Mouse (Mus musculus) lung, adult 2 months (tissue): ENCODE data around the gene Rhbdl1. TPM values are rescaled to one million over a fixed set of nuclear protein-coding genes. Genes with fewer than 3 reads are reported as not detected.
"Not testable (repeated sequence)": the region's sequence is repeated elsewhere in the genome, so short reads cannot be mapped to it uniquely, and the experiment has no call there.

Experiments
- DNase-seq: peaks from one replicate; pipeline ENCODE4 v3.0.0; 2022
- H3K4me1 ChIP-seq: fragments of 200-500 bp; 2 replicates; pipeline ENCODE4 v1.6.1; 2011; ENCODE audit warnings: low read length; ENCODE audit not compliant: control insufficient read depth, insufficient read depth
- H3K4me3 ChIP-seq: fragments of 200-500 bp; replicated peaks from 2 replicates; pipeline ENCODE3; 2011; ENCODE audit warnings: low read depth, mild to moderate bottlenecking, control low read depth, low read length; ENCODE audit errors: extremely low read depth
- CTCF ChIP-seq: fragments of 200-500 bp; IDR thresholded peaks from 2 replicates; pipeline ENCODE4 v1.5.1; 2011; ENCODE audit warnings: mild to moderate bottlenecking, low read length, control low read depth; ENCODE audit not compliant: insufficient read depth
- POLR2A ChIP-seq: fragments of 200-500 bp; IDR thresholded peaks from 2 replicates; pipeline ENCODE4 v1.6.1; 2011; ENCODE audit warnings: low read depth, mild to moderate bottlenecking, control low read depth, low read length, borderline replicate concordance; ENCODE audit errors: extremely low read depth
- WGBS: fragments of 180-500 bp; shearing (Covaris S2); methylation state at CpG from one replicate; pipeline ENCODE4 v1.1.7; 2018; 5-methylcytosine and 5-hydroxymethylcytosine counted together
- polyA plus RNA-seq: library from polyadenylated mRNA; depleted of rRNA; stranded (reverse); fragments of >200 nt; gene quantifications from 2 replicates; pipeline ENCODE4 v1.2.3, GENCODE M21; 2012

Gene Rhbdl1
- polyA plus RNA-seq, 1 experiment = 9.1 TPM

DNA sequence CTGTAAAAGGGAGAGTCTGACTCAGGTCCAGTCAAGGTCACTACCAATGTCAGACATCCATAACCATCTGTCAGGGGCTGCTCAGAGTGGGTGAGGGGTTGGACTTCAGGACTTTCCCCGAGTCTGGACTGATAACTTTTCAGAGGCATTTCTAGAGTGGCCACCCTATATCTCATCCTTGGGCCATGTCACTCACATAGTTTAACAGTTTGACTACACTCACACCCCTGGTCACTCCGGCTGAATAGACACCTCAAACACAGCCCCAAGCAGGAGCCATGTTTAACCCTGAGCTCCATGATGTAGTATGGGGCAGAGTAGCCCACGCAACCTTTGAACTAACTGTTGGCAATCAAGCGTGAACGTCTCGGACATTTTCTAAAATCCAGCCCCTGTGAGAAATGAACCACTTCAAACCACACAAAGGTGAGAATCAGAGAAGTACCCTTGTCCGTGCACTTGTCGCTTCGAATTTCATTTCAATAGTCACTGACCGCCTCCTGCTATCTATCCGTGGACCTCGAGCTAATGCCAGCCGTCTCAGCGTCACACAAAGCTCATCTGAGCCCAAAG lies 37.1 kb upstream of the Rhbdl1 start:
- no peak for TF ChIP-seq CTCF
- WGBS = 13% methylated on average over 14 of the region's 14 CpGs
- DNase-seq = no peak
- H3K4me3 ChIP-seq = peak overlapping the region; percentile 98
- peaks cover 3% of the 10 kb centered on the region for H3K4me1 ChIP-seq

DNA sequence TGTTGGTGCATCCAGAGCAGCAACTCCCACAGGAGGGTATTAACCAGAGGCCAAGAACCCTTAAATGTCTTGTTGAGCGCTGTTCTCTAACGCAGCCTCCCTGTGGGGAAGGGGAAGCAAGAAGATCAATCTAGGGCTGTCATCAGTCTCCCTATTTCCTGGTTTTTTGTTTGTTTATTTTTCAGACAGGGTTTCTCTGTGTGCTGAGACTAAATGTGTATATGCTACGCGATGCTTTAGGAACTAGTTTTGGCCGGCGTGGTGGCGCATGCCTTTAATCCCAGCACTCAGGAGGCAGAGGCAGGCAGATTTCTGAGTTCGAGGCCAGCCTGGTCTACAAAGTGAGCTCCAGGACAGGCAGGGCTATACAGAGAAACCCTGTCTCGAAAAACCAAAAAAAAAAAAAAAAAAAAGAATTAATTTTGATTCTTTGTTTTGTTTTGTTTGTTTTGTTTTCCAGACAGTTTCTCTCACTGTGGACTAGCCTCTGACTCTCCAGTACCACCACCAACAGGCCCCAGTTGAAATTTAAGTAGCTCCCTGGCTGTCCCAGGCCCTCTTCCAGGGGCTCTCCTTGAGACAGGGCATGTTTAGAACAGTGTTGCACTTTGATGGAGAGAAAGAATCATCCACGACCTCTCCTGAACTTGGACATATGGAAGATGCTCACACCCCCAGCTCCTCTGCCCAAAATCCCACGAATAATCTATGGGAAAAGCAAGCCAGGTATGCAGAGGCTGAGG lies 36.5 kb upstream of the Rhbdl1 start:
- DNase-seq = no peak
- no peak for TF ChIP-seq CTCF
- no peak for TF ChIP-seq POLR2A
- WGBS = 65% methylated on average over 11 of the region's 11 CpGs
- no peak overlapping the region for H3K4me3 ChIP-seq
- H3K4me1 ChIP-seq = peaks cover 8% of the 10 kb centered on the region

DNA sequence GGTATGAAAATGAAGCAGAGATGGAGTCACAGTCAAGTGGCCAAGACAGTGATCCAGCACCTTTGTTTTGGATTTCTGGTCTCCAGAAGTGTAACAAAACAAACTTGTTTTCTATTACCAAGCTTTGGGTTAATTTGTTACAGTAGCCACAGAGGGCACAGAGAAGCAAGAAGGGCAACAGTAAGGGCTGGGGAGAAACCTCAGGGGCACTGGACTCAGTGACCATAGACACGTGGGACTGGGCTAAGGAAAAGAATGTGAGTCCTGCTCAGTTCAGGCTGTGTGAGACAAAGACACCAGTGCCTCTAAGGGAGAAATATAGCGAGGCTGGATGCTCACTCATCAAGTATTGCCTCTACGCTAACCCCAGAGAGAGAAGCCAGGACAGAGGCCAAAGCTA lies 35.6 kb upstream of the Rhbdl1 start:
- Histone ChIP-seq H3K4me3 (no peak overlapping the region), H3K4me1 (peaks cover 11% of the 10 kb centered on the region)
- TF ChIP-seq POLR2A (no peak), CTCF (no peak)
- no peak for DNase-seq
- WGBS = 85% methylated on average over 3 of the region's 3 CpGs

DNA sequence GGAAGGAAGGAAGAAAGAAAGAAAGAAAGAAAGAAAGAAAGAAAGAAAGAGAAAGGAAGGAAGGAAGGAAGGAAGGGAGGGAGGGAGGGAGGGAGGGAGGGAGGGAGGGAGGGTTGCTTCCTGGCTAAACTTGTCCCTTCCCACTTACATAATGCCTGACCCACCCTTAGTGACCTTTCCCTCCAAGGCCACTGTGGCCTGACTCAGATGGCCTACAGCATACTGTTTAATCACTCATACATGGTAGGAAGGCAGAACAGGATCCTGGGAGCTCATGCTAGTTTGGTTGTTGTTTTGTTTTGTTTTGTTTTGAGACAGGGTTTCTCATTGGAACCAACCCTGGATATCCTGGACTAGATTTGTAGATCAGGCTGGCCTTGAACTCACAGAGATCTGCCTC lies 34.5 kb upstream of the Rhbdl1 start:
- H3K4me3 ChIP-seq, DNase-seq: not testable (repeated sequence)
- peaks cover 14% of the 10 kb centered on the region for H3K4me1 ChIP-seq

DNA sequence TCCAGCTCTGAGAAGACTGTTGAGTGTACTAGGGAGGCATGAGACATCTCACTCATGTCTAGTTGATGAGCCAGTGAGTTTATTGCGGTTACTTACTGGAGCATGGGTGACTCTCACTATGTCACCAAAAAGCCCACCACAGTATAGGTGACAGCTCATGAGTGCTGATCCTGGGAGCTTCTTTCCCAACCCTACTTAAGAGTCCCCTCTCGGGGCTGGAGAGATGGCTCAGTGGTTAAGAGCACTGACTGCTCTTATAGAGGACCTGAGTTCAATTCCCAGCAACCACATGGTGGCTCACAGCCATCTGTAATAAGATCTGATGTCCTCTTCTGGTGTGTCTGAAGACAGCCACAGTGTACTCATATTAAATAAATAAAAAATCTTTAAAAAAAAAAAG lies 32.9 kb upstream of the Rhbdl1 start:
- DNase-seq = no peak
- Histone ChIP-seq H3K4me3 (no peak overlapping the region), H3K4me1 (peaks cover 11% of the 10 kb centered on the region)
- TF ChIP-seq POLR2A (no peak), CTCF (no peak)
- WGBS = 86% methylated on average over 2 of the region's 2 CpGs

DNA sequence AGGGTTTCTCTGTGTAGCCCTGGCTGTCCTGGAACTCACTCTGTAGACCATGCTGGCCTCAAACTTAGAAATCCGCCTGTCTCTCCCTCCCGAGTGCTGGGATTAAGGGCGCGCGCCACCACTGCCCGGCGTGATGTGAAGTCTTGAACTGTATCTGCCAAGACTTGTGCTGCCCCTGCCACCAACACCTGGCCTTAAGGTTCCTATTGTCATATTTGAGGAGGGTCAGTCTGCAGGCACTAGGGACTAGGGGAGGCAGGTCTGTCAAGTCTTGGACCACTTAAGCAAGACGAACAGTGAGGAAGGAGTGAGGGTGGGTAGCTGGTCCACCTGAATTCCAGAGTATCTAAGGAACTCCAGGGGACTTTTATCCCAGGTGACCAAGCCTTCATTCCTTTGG lies 32.4 kb upstream of the Rhbdl1 start:
- H3K4me3 ChIP-seq = no peak overlapping the region
- 85% methylated on average over 8 of the region's 8 CpGs for WGBS
- peaks cover 11% of the 10 kb centered on the region for H3K4me1 ChIP-seq
- TF ChIP-seq CTCF (no peak), POLR2A (no peak)
- DNase-seq = no peak

DNA sequence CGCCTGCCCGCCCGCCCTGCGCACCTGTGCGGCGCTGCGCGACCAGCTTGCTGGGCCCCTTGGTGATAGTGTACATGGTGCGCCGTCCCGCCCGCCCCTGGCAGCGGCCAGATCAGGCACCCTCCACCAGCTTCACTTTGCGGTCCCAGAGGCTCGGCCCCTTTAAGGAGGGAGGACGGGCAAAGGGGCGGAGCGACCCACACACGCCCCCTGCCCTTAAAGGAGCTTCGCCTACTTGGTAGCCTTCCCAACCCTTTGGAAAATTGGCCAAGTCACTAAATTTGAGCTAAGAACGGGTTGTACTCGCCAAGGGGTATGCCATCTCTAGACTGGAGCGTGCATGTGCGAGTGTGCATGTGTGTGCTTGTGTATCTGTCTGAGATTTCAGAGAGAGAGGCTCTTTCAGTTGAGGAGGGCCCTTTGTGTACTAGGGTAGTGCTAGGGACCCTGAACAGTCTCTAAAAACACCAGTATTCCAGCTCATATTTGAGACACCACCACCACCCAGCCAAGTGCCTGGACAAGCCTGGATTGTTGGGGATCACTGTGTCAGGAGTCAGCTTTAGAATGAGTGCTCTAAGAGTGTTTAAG lies 31.6 kb upstream of the Rhbdl1 start, which contains the start of gene Mcrip2:
Gene Mcrip2, minus strand, starts transcription at position 164 of the 591 bp plus-strand sequence.
- peaks cover 11% of the 10 kb centered on the region for H3K4me1 ChIP-seq
- TF ChIP-seq CTCF (no peak), POLR2A (peak; percentile 13; the same call in 1 of the 2 replicates)
- DNase-seq = peak; percentile 84
- H3K4me3 ChIP-seq = peak within 1 kb of the TSS; percentile 75
- 1% methylated on average over 24 of the region's 24 CpGs for WGBS

DNA sequence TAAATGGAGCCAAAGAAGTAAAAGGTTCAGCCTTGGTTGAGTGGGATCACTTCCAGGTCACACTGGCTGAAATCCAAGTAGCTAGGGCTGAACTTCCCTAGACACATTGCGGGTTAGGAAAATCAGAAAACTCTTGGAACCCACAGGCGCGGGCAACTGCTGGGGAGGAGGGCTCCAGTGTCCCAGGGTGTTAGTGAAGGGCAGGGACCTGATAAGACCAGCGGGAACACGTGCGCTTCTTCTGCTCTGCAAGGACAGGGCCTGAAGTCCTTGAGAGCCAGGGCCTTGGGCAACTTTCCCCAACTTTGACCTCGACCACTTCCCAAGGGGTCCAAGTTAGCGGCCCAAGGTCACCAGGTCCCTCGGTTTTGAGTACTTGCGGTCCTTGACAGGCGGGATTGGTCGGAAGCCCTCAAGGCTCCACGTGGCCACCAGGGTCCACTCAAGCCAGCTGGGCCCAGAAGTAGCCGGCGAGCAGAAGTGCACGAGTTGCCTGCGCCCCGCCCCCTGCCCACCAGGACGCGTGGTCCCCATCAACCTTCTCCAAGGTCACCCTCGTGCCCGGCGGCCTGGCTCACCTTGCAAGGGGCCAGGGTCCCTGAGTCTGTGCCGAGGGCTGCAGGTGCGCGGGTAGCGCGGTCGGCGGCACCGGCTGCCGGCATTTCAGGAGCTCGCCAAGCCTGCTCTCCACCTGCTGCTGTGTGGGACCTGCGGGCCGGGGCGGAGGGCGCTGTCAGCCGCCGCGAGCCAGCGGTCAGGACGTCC lies 30.9 kb upstream of the Rhbdl1 start:
- peak; percentile 48 for DNase-seq
- peaks cover 11% of the 10 kb centered on the region for H3K4me1 ChIP-seq
- WGBS = under 1% methylated on average over 42 of the region's 42 CpGs
- no peak for TF ChIP-seq POLR2A
- H3K4me3 ChIP-seq = peak overlapping the region; percentile 75

DNA sequence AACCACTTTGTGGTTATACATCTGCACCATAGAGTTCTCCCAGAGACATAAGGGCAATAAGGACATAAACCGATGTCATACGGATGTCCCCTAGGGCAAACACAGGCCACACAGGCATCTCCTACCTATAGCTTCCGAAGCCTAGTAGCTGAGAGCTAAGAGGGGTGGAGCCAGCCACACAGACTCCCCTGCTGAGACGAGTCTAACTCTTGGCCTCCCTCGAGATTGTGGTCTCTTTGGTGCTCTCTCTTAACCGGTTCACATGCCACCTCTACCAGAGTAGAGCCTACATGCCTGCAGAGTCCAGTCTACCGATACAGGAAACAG lies 30.4 kb upstream of the Rhbdl1 start:
- Histone ChIP-seq H3K4me3 (peak overlapping the region; percentile 75), H3K4me1 (peaks cover 11% of the 10 kb centered on the region)
- DNase-seq = no peak
- WGBS = 14% methylated on average over 7 of the region's 7 CpGs
- TF ChIP-seq POLR2A (no peak), CTCF (no peak)

DNA sequence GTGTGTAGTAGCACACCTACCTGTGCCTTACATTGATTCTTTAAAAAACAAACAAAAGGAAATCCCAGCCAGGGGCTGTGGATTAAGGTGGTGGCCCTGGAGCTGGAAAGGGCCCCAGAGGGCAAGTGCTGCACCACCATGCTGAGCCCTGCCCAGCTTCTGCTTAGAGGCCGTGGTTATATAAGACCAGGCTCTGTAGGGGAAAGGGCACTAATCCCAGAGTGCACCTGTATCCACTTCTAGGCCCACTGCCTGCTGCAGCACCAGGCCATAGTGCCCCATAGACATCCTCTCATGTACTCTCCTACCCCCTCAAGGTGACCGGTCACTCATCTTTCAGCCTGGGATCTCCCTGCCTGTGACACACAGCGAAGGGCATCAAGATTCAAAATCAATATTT lies 29.1 kb upstream of the Rhbdl1 start:
- WGBS = 97% methylated on average over 3 of the region's 3 CpGs
- DNase-seq = no peak

More for the DNA sequence above, 29.1 kb upstream of the Rhbdl1 start:
- Histone ChIP-seq H3K4me3 (no peak overlapping the region), H3K4me1 (peaks cover 14% of the 10 kb centered on the region)
- no peak for TF ChIP-seq POLR2A
- no peak for TF ChIP-seq CTCF
